Mouse (Mus musculus) naive thymus-derived CD4-positive, alpha-beta T cell, adult 5 months (primary cell): ENCODE results near the gene Prr22. TPM values are rescaled to one million over a fixed set of nuclear protein-coding genes. Genes with fewer than 3 reads are reported as not detected.

Experiments
- polyA plus RNA-seq: library from polyadenylated mRNA; unstranded; fragments of 100-300 nt; shearing (Covaris generic); gene quantifications from one replicate; pipeline ENCODE4 v1.2.1, GENCODE M21; 2017

Prr22 gene
- polyA plus RNA-seq, result 1.5 TPM

GRCm38 (mm10) chr17:56769950-56770349 lies at the start of gene Prr22:
Prr22 (plus strand) TSS chr17:56770250.

GRCm38 (mm10) chr17:56757416-56758123 lies 12.5 kb upstream of the Prr22 start, which contains the start of gene Nrtn:
Nrtn (minus strand) TSS chr17:56757530.

GRCm38 (mm10) chr17:56764474-56765354 lies 5.3 kb upstream of the Prr22 start, which contains the start of gene Dus3l:
Dus3l (plus strand) TSS chr17:56764757.

Other genes with a start within 250 kb of the Prr22 start
- 0.55 TPM for gene Gm20219, start 215.9 kb upstream of the Prr22 start, polyA plus RNA-seq
- 238 TPM for gene Safb2, start 185.7 kb upstream of the Prr22 start, polyA plus RNA-seq
- gene Safb, start 185.4 kb upstream of the Prr22 start, polyA plus RNA-seq, result 253 TPM
- 139 TPM for gene 2410015M20Rik, start 160.5 kb upstream of the Prr22 start, polyA plus RNA-seq
- 2,504 TPM for gene Rpl36, start 156.8 kb upstream of the Prr22 start, polyA plus RNA-seq
- gene Lonp1, start 143.4 kb upstream of the Prr22 start, polyA plus RNA-seq, result 62.0 TPM
- 1.2 TPM for gene Catsperd, start 142.1 kb upstream of the Prr22 start, polyA plus RNA-seq
- 94.5 TPM for gene Ranbp3, start 97.0 kb upstream of the Prr22 start, polyA plus RNA-seq
- 132 TPM for gene Ndufa11, start 52.5 kb upstream of the Prr22 start, polyA plus RNA-seq
- gene Vmac, start 52.2 kb upstream of the Prr22 start, polyA plus RNA-seq, result 12.5 TPM
- not detected for gene Nrtn, start 12.7 kb upstream of the Prr22 start, polyA plus RNA-seq
- gene Dus3l, start 5.5 kb upstream of the Prr22 start, polyA plus RNA-seq, result 60.0 TPM
- gene Rfx2, start 60.8 kb downstream of the Prr22 start, polyA plus RNA-seq, result 1.8 TPM
- gene Acsbg2, start 104.2 kb downstream of the Prr22 start, polyA plus RNA-seq, result not detected
- gene 1700061G19Rik, start 105.2 kb downstream of the Prr22 start, polyA plus RNA-seq, result not detected
- gene Mllt1, start 165.2 kb downstream of the Prr22 start, polyA plus RNA-seq, result 26.1 TPM
- not detected for gene Acer1, start 211.9 kb downstream of the Prr22 start, polyA plus RNA-seq
- 48.3 TPM for gene Clpp, start 220.1 kb downstream of the Prr22 start, polyA plus RNA-seq
- gene Alkbh7, start 227.1 kb downstream of the Prr22 start, polyA plus RNA-seq, result 17.1 TPM
- not detected for gene Pspn, start 229.8 kb downstream of the Prr22 start, polyA plus RNA-seq
- 71.2 TPM for gene Gtf2f1, start 241.0 kb downstream of the Prr22 start, polyA plus RNA-seq
- 1.1 TPM for gene Gm17949, start 241.2 kb downstream of the Prr22 start, polyA plus RNA-seq